35 mouse cellular contexts compared by ENCODE assay signal in the genomic region with DNA sequence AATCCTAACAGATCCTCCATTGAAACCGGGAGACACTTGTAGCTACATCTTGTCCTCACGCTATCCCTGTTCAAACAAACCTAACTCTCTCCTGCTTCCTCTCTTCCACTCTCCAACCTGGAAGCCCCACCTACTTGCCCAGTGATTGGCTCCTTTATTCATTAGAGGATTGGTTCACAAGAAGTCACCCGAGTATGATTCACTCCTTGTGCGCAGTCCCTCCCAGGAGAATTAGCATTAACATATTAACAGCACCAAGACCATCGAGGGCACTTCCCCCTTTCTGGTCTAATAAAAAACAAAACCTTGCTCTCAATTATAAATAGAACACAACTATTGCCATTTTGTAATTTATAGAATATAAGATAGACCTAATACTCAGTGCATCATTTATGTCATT. TPM values are rescaled to one million over a fixed set of nuclear protein-coding genes. Genes with fewer than 3 reads are reported as not detected.
"Had no signal": no experiment of that assay in that cellular context is flagged by ENCODE, and none has a peak within 500 bp of the region (broad histone marks: within the 10 kb centered on the region; RNA-seq: fewer than 3 reads in every experiment).

No protein-coding gene starts in this region.

- DNase-seq: heart, postnatal 10 days; heart, postnatal 14 days; heart, postnatal 36 days; heart, postnatal 4 days; kidney, adult 11 months; kidney, adult 18-20 months; kidney, adult 2 months; kidney, adult 8-10 months; kidney, adult 9 months; kidney, postnatal 10 days; kidney, postnatal 14 days; kidney, postnatal 25 days; kidney, postnatal 36 days; kidney, postnatal 4 days; layer of hippocampus, adult 9-11 months; layer of hippocampus, postnatal 36 days had no signal

- H3K9ac ChIP-seq: heart, embryonic 12.5 days; heart, embryonic 13.5 days; heart, embryonic 15.5 days; hindbrain, embryonic 12.5 days; hindbrain, embryonic 13.5 days; hindbrain, embryonic 14.5 days; hindbrain, embryonic 15.5 days; intestine, embryonic 15.5 days; kidney, embryonic 15.5 days had no signal

- ATAC-seq: hindbrain, embryonic 16.5 days; hindbrain, postnatal 0 days; inflammation-experienced regulatory T-cells, adult 6 months; intestine, embryonic 15.5 days; intestine, embryonic 16.5 days had no signal

- H3K4me1 ChIP-seq: hindbrain, embryonic 10.5 days; hindbrain, embryonic 12.5 days; hindbrain, embryonic 13.5 days; hindbrain, embryonic 15.5 days; intestine, embryonic 15.5 days; kidney, embryonic 15.5 days had no signal

- H3K4me3 ChIP-seq: heart, embryonic 12.5 days; heart, embryonic 13.5 days; heart, embryonic 15.5 days; hindbrain, embryonic 10.5 days; hindbrain, embryonic 12.5 days; hindbrain, embryonic 13.5 days; hindbrain, embryonic 15.5 days; intestine, embryonic 15.5 days; kidney, embryonic 15.5 days; layer of hippocampus, adult 2 months; left cerebral cortex, adult 2 months had no signal

- H3K27ac ChIP-seq: heart, embryonic 13.5 days; heart, embryonic 15.5 days; hindbrain, embryonic 10.5 days; hindbrain, embryonic 12.5 days; hindbrain, embryonic 13.5 days; hindbrain, embryonic 14.5 days; hindbrain, embryonic 15.5 days; hindbrain, postnatal 0 days; intestine, embryonic 15.5 days; kidney, embryonic 15.5 days; kidney, postnatal 0 days; layer of hippocampus, adult 2 months; left cerebral cortex, adult 2 months had no signal

- H3K4me2 ChIP-seq: heart, embryonic 11.5 days; heart, embryonic 12.5 days; heart, embryonic 13.5 days; heart, embryonic 15.5 days; hindbrain, embryonic 12.5 days; hindbrain, embryonic 13.5 days; hindbrain, embryonic 14.5 days; hindbrain, embryonic 15.5 days; intestine, embryonic 15.5 days; kidney, embryonic 15.5 days had no signal

- H3K36me3 ChIP-seq: heart, embryonic 12.5 days; heart, embryonic 13.5 days; heart, embryonic 15.5 days; hindbrain, embryonic 10.5 days; hindbrain, embryonic 12.5 days; hindbrain, embryonic 13.5 days; hindbrain, embryonic 15.5 days; intestine, embryonic 15.5 days; kidney, embryonic 15.5 days had no signal

- H3K27me3 ChIP-seq: heart, embryonic 12.5 days; heart, embryonic 13.5 days; heart, embryonic 15.5 days had no signal

- H3K9me3 ChIP-seq: heart, embryonic 12.5 days; heart, embryonic 13.5 days; heart, embryonic 15.5 days; hindbrain, embryonic 10.5 days; hindbrain, embryonic 12.5 days; hindbrain, embryonic 13.5 days; hindbrain, embryonic 15.5 days; intestine, embryonic 15.5 days; kidney, embryonic 15.5 days had no signal

RNA-seq across cellular contexts. Expression of gene Bves, which starts 40.5 kb away (rescaled TPM):
- total RNA-seq: hematopoietic stem cell, adult 5-6 weeks had no signal
- polyA plus RNA-seq: inflammation-experienced regulatory T-cells, adult 6 months had no signal
